Mouse (Mus musculus): ENCODE measurements around the gene 1700019D03Rik. TPM values are rescaled to one million over a fixed set of nuclear protein-coding genes. Genes with fewer than 3 reads are reported as not detected.

The 1700019D03Rik gene
- 15.7 TPM for polyA plus RNA-seq (2014; fragmentation: Illumina TruSeq; extraction: RNeasy Lipid Tissue Mini Kit (QIAGEN cat#74804); ENCODE audit: low read depth, low replicate concordance)

GRCm38 (mm10) chr1:53020079-53020478 is at the start of gene 1700019D03Rik:
1700019D03Rik (minus strand) TSS chr1:53020179.

GRCm38 (mm10) chr1:53061340-53061739 is 41.4 kb upstream of the 1700019D03Rik start, which contains the start of gene Mstn:
Mstn (plus strand) TSS chr1:53061640.

Other genes starting within 250 kb of the 1700019D03Rik start
- gene Inpp1, start 202.5 kb downstream of the 1700019D03Rik start, polyA plus RNA-seq (2014; fragmentation: Illumina TruSeq; extraction: RNeasy Lipid Tissue Mini Kit (QIAGEN cat#74804); ENCODE audit: low read depth, low replicate concordance), result 11.8 TPM
- 78.4 TPM for gene Hibch, start 175.2 kb downstream of the 1700019D03Rik start, polyA plus RNA-seq (2014; fragmentation: Illumina TruSeq; extraction: RNeasy Lipid Tissue Mini Kit (QIAGEN cat#74804); ENCODE audit: low read depth, low replicate concordance)
- not detected for gene Mstn, start 41.5 kb upstream of the 1700019D03Rik start, polyA plus RNA-seq (2014; fragmentation: Illumina TruSeq; extraction: RNeasy Lipid Tissue Mini Kit (QIAGEN cat#74804); ENCODE audit: low read depth, low replicate concordance)
- 8.0 TPM for gene 1700019A02Rik, start 167.5 kb upstream of the 1700019D03Rik start, polyA plus RNA-seq (2014; fragmentation: Illumina TruSeq; extraction: RNeasy Lipid Tissue Mini Kit (QIAGEN cat#74804); ENCODE audit: low read depth, low replicate concordance)

Data from adipose tissue, adult 10 weeks (tissue).